Mouse (Mus musculus) intestine, postnatal 0 days (tissue): ENCODE data around the gene Zkscan2. TPM values are rescaled to one million over a fixed set of nuclear protein-coding genes. Genes with fewer than 3 reads are reported as not detected.

ENCODE experiments used
- ATAC-seq: fragments of 200-750 bp; cut with Nextera tagmentation; 2 replicates; pipeline ENCODE4 v1.8.0; 2017; ENCODE audit warnings: mild to moderate bottlenecking, moderate TSS enrichment, moderate library complexity
- H3K27ac ChIP-seq: fragments of 300-500 bp; sonication (generic); 2 replicates; pipeline ENCODE4 v1.5.1; 2014; ENCODE audit warnings: mild to moderate bottlenecking, low read depth, low read length, moderate library complexity
- H3K27me3 ChIP-seq: fragments of 300-500 bp; sonication (generic); replicated peaks from 2 replicates; pipeline ENCODE4 v1.6.1; 2014; ENCODE audit warnings: low read length, mixed read lengths; ENCODE audit not compliant: control insufficient read depth, insufficient read depth
- H3K36me3 ChIP-seq: fragments of 300-500 bp; sonication (generic); 2 replicates; pipeline ENCODE4 v1.6.1; 2014; ENCODE audit warnings: mild to moderate bottlenecking, moderate library complexity; ENCODE audit not compliant: control insufficient read depth, insufficient read depth
- H3K4me1 ChIP-seq: fragments of 300-500 bp; sonication (generic); replicated peaks from 2 replicates; pipeline ENCODE4 v1.6.1; 2014; ENCODE audit warnings: antibody characterized with exemption, low read length, mixed read lengths; ENCODE audit not compliant: control insufficient read depth, insufficient read depth
- H3K4me2 ChIP-seq: fragments of 300-500 bp; sonication (generic); replicated peaks from 2 replicates; pipeline ENCODE4 v1.6.1; 2014; ENCODE audit warnings: low read depth, mild to moderate bottlenecking, moderate library complexity
- H3K4me3 ChIP-seq: fragments of 300-500 bp; sonication (generic); 2 replicates; pipeline ENCODE4 v1.5.1; 2014; ENCODE audit warnings: low read depth, low read length
- H3K9ac ChIP-seq: fragments of 300-500 bp; sonication (generic); 2 replicates; pipeline ENCODE4 v1.6.1; 2014; ENCODE audit warnings: mild to moderate bottlenecking, low read depth, low read length
- H3K9me3 ChIP-seq: fragments of 300-500 bp; sonication (generic); 2 replicates; pipeline ENCODE4 v1.6.1; 2016; ENCODE audit warnings: mixed run types; ENCODE audit not compliant: control insufficient read depth
- CTCF ChIP-seq: sonication (generic); IDR thresholded peaks from 2 replicates; pipeline ENCODE4 v1.5.1; 2016; ENCODE audit warnings: low read depth, mild to moderate bottlenecking, control low read depth, antibody characterized with exemption, moderate library complexity
- WGBS: fragments of 180-500 bp; shearing (Covaris S2); extraction: QIAGEN DNeasy Blood & Tissue Kit; methylation state at CpG from one replicate; pipeline ENCODE4 v1.1.7; 2014; 5-methylcytosine and 5-hydroxymethylcytosine counted together
- polyA plus RNA-seq: library from polyadenylated mRNA; unstranded; fragments of >200 nt; fragmentation: Nextera tagmentation; extraction: Ambion mirVana; gene quantifications from 2 replicates; pipeline ENCODE4 v1.2.1, GENCODE M21; 2015

The Zkscan2 gene
- polyA plus RNA-seq, 1 experiment from 2014 or later = 0.31 TPM

GRCm38 (mm10) chr7:123450515-123450914 is 49.7 kb downstream of the Zkscan2 start:
- Histone ChIP-seq H3K36me3 (no peaks in the 10 kb centered on the region), H3K27ac (no peak overlapping the region), H3K9me3 (no peaks in the 10 kb centered on the region), H3K4me3 (no peak overlapping the region), H3K27me3 (no peaks in the 10 kb centered on the region), H3K9ac (no peak overlapping the region), H3K4me2 (no peak overlapping the region), H3K4me1 (0 out of 2 replicates have a peak, but pooled peaks cover 6% of the 10 kb centered on the region)
- no peak for ATAC-seq
- WGBS = 76% methylated on average over 2 of the region's 2 CpGs
- TF ChIP-seq CTCF = no peak

- Histone ChIP-seq H3K4me3 (no peak overlapping the region), H3K27me3 (no peaks in the 10 kb centered on the region), H3K4me2 (no peak overlapping the region), H3K9ac (no peak overlapping the region), H3K36me3 (no peaks in the 10 kb centered on the region), H3K9me3 (no peaks in the 10 kb centered on the region), H3K4me1 (0 out of 2 replicates have a peak, but pooled peaks cover 6% of the 10 kb centered on the region), H3K27ac (no peak overlapping the region)
- no peak for TF ChIP-seq CTCF
- ATAC-seq = no peak
- WGBS = 74% methylated on average over 10 of the region's 10 CpGs
Measured at GRCm38 (mm10) chr7:123449676-123450075, 50.6 kb downstream of the Zkscan2 start.

GRCm38 (mm10) chr7:123448794-123449193 is 51.5 kb downstream of the Zkscan2 start:
- H3K9ac ChIP-seq = no peak overlapping the region
- no peaks in the 10 kb centered on the region for H3K27me3 ChIP-seq
- no peaks in the 10 kb centered on the region for H3K36me3 ChIP-seq
- TF ChIP-seq CTCF = no peak
- H3K9me3 ChIP-seq = no peaks in the 10 kb centered on the region
- H3K4me3 ChIP-seq = no peak overlapping the region
- H3K27ac ChIP-seq = peak overlapping the region; percentile 41; the same call in 1 of the 2 replicates
- H3K4me2 ChIP-seq = no peak overlapping the region
- H3K4me1 ChIP-seq = peaks cover 5% of the 10 kb centered on the region; the same call in 1 of the 2 replicates
- ATAC-seq = peak; percentile 96
- 50% methylated on average over 2 of the region's 2 CpGs for WGBS

GRCm38 (mm10) chr7:123442079-123442478 is 58.2 kb downstream of the Zkscan2 start:
- H3K4me1 ChIP-seq = no peaks in the 10 kb centered on the region; the same call in 1 of the 2 replicates
- no peak overlapping the region for H3K4me3 ChIP-seq
- H3K27ac ChIP-seq = no peak overlapping the region
- H3K9me3 ChIP-seq = no peaks in the 10 kb centered on the region
- ATAC-seq = no peak
- no peak overlapping the region for H3K4me2 ChIP-seq
- H3K27me3 ChIP-seq = no peaks in the 10 kb centered on the region
- 51% methylated on average over 1 of the region's 1 CpGs for WGBS
- H3K9ac ChIP-seq = no peak overlapping the region
- TF ChIP-seq CTCF = no peak
- H3K36me3 ChIP-seq = no peaks in the 10 kb centered on the region

GRCm38 (mm10) chr7:123431206-123431605 is 69.0 kb downstream of the Zkscan2 start:
- H3K9me3 ChIP-seq = no peaks in the 10 kb centered on the region
- no peak overlapping the region for H3K4me2 ChIP-seq
- no peak overlapping the region for H3K9ac ChIP-seq
- no peaks in the 10 kb centered on the region for H3K36me3 ChIP-seq
- TF ChIP-seq CTCF = no peak
- no peak overlapping the region for H3K27ac ChIP-seq
- ATAC-seq = no peak
- 58% methylated on average over 4 of the region's 4 CpGs for WGBS
- peaks cover 13% of the 10 kb centered on the region; the same call in 1 of the 2 replicates for H3K4me1 ChIP-seq
- no peak overlapping the region for H3K4me3 ChIP-seq
- H3K27me3 ChIP-seq = no peaks in the 10 kb centered on the region

GRCm38 (mm10) chr7:123430411-123430705 is 69.9 kb downstream of the Zkscan2 start:
- H3K4me3 ChIP-seq = no peak overlapping the region
- H3K27ac ChIP-seq = no peak overlapping the region
- 61% methylated on average over 4 of the region's 4 CpGs for WGBS
- peaks cover 13% of the 10 kb centered on the region; the same call in 1 of the 2 replicates for H3K4me1 ChIP-seq
- H3K27me3 ChIP-seq = no peaks in the 10 kb centered on the region
- ATAC-seq = peak; percentile 29
- no peak for TF ChIP-seq CTCF
- H3K9me3 ChIP-seq = no peaks in the 10 kb centered on the region
- H3K4me2 ChIP-seq = no peak overlapping the region
- peaks cover 1% of the 10 kb centered on the region; the same call in 1 of the 2 replicates for H3K36me3 ChIP-seq
- no peak overlapping the region for H3K9ac ChIP-seq
